Mouse (Mus musculus) cerebellum, postnatal 36 days (tissue): ENCODE data around the gene Olfr1099.

Experiments
- DNase-seq, 2 experiments: peaks; one replicate each; pipeline ENCODE4 v3.0.0; 2021 to 2022; ENCODE audit warnings: mixed read lengths in 2 of 2

Gene Olfr1099

GRCm38 (mm10) chr2:86960593-86960992 lies at the start of gene Olfr1099:
Olfr1099 (minus strand) TSS chr2:86960693.
- DNase-seq = no peak

- DNase-seq = no peak
Observed at GRCm38 (mm10) chr2:86998098-86998497, 37.6 kb upstream of the Olfr1099 start, which contains the start of gene Olfr1102. Olfr1102 (plus strand) TSS chr2:86998398.

GRCm38 (mm10) chr2:86991121-86991520 lies 30.6 kb upstream of the Olfr1099 start, which contains the start of gene Olfr1101:
Olfr1101 (minus strand) TSS chr2:86991221.
- no peak for DNase-seq

DNA sequence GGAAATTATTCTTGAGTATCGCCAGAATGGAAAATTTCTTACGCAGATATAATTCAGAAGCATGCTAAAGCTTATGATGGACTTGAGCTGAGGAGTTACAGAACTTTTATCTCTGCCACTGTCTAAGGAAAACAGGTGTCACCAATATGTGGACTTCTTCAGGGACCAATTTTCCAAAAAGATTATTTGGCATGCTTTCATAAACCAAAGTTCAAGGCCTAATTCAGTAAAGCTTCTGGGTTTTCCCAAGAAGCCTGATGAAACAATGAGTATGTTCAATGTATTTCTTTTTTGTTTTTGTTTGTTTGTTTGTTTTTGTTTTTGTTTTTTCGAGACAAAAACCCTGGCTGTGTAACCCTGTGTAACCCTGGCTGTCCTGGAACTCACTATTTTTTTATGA lies 19.4 kb upstream of the Olfr1099 start, which contains the start of gene Olfr1100:
Gene Olfr1100, minus strand, starts transcription at position 101 of the 400 bp plus-strand sequence.
- no peak for DNase-seq

- DNase-seq = no peak
Observed at GRCm38 (mm10) chr2:86926557-86926956, 33.9 kb downstream of the Olfr1099 start.

DNA sequence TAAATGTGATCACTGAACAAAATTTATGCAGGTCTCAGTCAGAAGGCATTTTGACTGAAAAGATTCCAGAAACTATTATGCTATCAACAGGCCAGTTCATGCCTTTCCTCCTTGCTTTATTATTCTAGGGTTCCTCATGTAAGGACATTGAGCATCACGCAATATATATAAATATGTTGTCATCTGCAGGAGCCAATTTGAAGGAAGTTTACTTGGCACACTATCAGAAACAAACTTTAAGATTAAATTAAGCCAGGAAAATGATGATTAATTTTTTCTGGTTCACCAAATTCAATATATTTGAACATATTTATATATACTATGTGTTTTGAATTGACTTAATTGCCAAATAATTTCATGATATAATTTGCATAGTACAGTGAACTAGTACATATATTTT lies 36.0 kb downstream of the Olfr1099 start, which contains the start of gene Olfr1098:
Gene Olfr1098, minus strand, starts transcription at position 101 of the 400 bp plus-strand sequence.
- DNase-seq = no peak

GRCm38 (mm10) chr2:86905647-86906046 lies 54.8 kb downstream of the Olfr1099 start:
- no peak for DNase-seq
